Mouse (Mus musculus) heart, embryonic 11.5 days (tissue): ENCODE measurements at regions not wholly inside any gene's neighbourhood (a gene's known extent, or its start where the extent isn't known, plus 50 kb on each side); places are given as distances from the start of the nearest gene placed in this dataset.

ENCODE experiments used
- ATAC-seq: fragments of 200-750 bp; cut with Nextera tagmentation; replicated peaks from 2 replicates; pipeline ENCODE4 v1.8.0; 2017; ENCODE audit warnings: moderate library complexity; ENCODE audit not compliant: insufficient number of reproducible peaks, low FRiP score, low TSS enrichment
- H3K27ac ChIP-seq: fragments of 300-500 bp; sonication (generic); 2 replicates; pipeline ENCODE4 v1.5.1; 2014; ENCODE audit warnings: mild to moderate bottlenecking, low read depth, low read length
- H3K27me3 ChIP-seq: fragments of 300-500 bp; sonication (generic); 2 replicates; pipeline ENCODE4 v1.6.1; 2014; ENCODE audit warnings: mild to moderate bottlenecking, low read length, mixed read lengths; ENCODE audit not compliant: control insufficient read depth, insufficient read depth
- H3K36me3 ChIP-seq: fragments of 300-500 bp; sonication (generic); 2 replicates; pipeline ENCODE4 v1.6.1; 2014; ENCODE audit warnings: mild to moderate bottlenecking, low read length, moderate library complexity, mixed read lengths; ENCODE audit not compliant: control insufficient read depth, insufficient read depth
- H3K4me1 ChIP-seq: fragments of 300-500 bp; sonication (generic); 2 replicates; pipeline ENCODE4 v1.6.1; 2014; ENCODE audit warnings: low read length; ENCODE audit not compliant: control insufficient read depth, insufficient read depth
- H3K4me2 ChIP-seq: fragments of 300-500 bp; sonication (generic); 2 replicates; pipeline ENCODE4 v1.6.1; 2014; ENCODE audit warnings: mild to moderate bottlenecking, moderate library complexity
- H3K4me3 ChIP-seq: fragments of 300-500 bp; sonication (generic); 2 replicates; pipeline ENCODE4 v1.5.1; 2014; ENCODE audit warnings: low read depth, low read length
- H3K9ac ChIP-seq: fragments of 300-500 bp; sonication (generic); 2 replicates; pipeline ENCODE4 v1.6.1; 2014; ENCODE audit warnings: mild to moderate bottlenecking, low read depth, low read length, moderate library complexity
- H3K9me3 ChIP-seq: fragments of 300-500 bp; sonication (generic); replicated peaks from 2 replicates; pipeline ENCODE4 v1.6.1; 2016; ENCODE audit warnings: low read length; ENCODE audit not compliant: control insufficient read depth
- WGBS: fragments of 180-500 bp; shearing (Covaris S2); extraction: QIAGEN DNeasy Blood & Tissue Kit; methylation state at CpG from one replicate; pipeline ENCODE4 v1.1.7; 2014; ENCODE audit not compliant: insufficient replicate concordance; 5-methylcytosine and 5-hydroxymethylcytosine counted together

DNA sequence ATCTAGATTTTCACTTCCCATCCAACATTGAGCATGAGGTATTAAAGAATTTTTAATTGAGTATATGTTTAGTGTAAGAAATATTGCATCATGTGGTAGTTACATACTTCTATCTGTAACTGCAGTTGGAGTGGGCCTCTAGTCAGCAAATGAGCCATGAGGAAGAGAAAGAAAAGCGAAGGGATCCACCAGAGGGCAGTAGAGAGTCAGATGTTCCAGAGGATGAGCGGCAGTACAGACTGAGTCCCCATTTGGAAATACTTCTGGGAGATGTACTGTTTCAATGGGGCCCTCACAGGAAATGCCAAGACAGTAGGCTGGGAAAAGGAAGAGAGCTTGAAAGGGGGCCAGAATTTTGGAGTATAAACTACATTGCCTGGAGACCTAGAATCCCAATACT is 221.2 kb downstream of the Myh15 start:
- Histone ChIP-seq H3K27me3 (no peaks in the 10 kb centered on the region), H3K36me3 (no peaks in the 10 kb centered on the region), H3K9ac (no peak overlapping the region), H3K4me1 (no peaks in the 10 kb centered on the region), H3K4me3 (no peak overlapping the region), H3K9me3 (no peaks in the 10 kb centered on the region), H3K4me2 (no peak overlapping the region), H3K27ac (no peak overlapping the region)
- 2% methylated on average over 2 of the region's 2 CpGs for WGBS
- ATAC-seq: peak; percentile 49; the same call in 1 of the 2 replicates

DNA sequence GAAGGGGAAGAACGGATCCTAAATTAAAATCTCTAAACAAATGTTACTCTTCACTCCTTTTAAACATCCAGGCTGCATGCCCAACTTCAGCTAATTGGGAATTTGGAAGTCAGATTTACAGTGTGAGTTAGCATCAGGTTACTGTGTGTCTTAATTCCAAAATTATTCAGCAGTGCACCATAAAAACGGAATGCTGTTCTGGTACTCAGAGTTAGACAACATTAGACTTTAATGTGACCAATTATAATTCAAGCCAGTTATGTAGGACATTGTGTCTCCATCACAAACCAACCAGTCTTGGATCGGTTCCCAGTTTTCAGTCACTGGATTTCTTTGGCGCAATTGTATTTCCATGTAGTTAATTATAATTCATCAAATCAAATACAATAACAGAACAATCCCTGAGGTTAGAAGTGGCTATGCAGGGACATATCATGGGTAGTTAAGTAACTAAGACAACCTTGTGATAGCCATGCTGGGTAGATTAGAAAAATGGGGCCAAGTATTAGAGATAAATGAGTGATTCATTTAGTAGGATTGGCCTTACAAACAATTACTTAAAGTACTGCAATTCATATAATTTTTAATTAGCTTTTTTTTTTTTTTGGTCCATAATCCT is 230.9 kb downstream of the Myh15 start:
- Histone ChIP-seq H3K4me1 (no peaks in the 10 kb centered on the region), H3K27me3 (no peaks in the 10 kb centered on the region), H3K9ac (no peak overlapping the region), H3K36me3 (no peaks in the 10 kb centered on the region), H3K4me3 (no peak overlapping the region), H3K4me2 (no peak overlapping the region), H3K9me3 (no peaks in the 10 kb centered on the region), H3K27ac (no peak overlapping the region)
- no peak for ATAC-seq
- WGBS: 78% methylated on average over 4 of the region's 4 CpGs

DNA sequence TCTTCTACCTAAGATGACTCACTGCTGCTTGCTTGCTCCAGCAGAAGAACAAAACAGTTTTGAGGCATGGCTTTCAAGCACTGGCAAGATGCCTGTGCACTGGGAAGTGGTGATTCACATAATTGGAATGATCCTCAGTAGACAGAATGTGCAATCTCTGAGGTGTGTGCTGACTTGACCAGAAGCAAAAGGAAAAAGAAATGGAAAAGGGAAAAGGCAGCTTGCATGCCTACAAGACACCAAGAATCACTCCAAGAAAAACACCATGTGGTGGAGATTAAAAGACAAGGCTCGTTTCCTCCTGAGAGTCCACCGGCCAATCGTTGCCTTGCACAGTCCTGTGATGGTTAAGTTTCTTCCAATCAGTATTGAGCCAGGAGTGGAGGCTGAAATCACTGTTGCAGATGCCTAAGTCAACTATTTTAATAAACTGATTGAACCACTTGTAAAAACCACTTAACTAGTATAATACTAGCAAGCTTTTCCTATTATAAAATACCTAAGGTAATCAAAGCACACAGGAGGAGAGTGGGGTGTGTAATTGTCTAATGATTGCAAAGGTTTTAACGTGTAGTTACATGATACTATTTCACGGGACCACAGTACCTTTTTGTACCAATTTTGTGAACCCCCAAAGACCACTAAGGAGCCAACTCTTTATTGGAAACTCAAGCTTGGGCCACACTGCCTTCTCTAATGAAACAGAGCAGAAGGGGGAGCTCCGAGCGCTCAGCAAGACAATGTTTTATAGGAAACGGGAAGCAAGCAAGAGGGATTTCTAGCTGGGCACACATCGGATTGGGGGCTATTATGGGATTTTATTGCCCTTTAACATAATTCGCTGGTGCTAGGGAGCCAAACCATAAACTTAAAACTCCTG is 232.2 kb downstream of the Myh15 start:
- Histone ChIP-seq H3K4me1 (no peaks in the 10 kb centered on the region), H3K9ac (no peak overlapping the region), H3K27me3 (no peaks in the 10 kb centered on the region), H3K4me3 (no peak overlapping the region), H3K36me3 (no peaks in the 10 kb centered on the region), H3K9me3 (no peaks in the 10 kb centered on the region), H3K4me2 (no peak overlapping the region), H3K27ac (no peak overlapping the region)
- 73% methylated on average over 10 of the region's 10 CpGs for WGBS
- no peak for ATAC-seq

DNA sequence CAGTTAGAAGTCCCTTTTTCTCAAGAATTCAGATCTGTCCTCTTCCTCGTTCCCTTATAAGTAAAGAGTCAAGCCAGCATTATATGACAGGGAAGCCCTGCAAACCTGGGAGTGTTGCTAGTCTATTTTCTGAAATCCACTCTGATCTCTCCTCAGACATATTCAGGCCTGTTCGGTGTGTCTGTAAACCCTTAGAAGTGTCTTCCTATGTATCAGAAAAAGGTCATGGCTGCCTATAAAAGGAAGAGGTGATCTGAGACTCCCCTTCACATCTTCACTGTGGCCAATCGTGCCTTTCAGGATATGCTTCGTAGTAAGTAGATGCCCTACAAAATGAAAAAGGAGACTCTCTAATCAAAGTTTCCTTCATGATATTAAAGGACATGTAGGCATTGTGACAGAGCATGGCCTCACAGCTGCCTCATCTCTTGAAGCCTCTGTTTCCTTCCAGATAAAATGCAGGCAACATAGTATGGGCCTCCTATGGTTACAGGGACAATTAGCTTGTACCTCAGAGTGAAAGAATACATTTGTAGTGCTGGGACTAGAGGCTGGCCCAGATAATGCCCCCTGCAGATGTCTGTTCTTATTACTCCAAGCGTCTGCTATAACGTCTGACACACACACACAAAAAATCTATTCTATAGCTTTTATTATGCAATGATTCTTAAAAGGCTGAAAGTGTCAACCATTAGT is 246.5 kb downstream of the Myh15 start:
- no peak overlapping the region for H3K4me3 ChIP-seq
- H3K27me3 ChIP-seq: no peaks in the 10 kb centered on the region
- no peak overlapping the region for H3K4me2 ChIP-seq
- H3K27ac ChIP-seq: no peak overlapping the region
- no peak for ATAC-seq
- 83% methylated on average over 6 of the region's 6 CpGs for WGBS
- H3K4me1 ChIP-seq: no peaks in the 10 kb centered on the region
- no peaks in the 10 kb centered on the region for H3K9me3 ChIP-seq
- no peak overlapping the region for H3K9ac ChIP-seq
- H3K36me3 ChIP-seq: no peaks in the 10 kb centered on the region

DNA sequence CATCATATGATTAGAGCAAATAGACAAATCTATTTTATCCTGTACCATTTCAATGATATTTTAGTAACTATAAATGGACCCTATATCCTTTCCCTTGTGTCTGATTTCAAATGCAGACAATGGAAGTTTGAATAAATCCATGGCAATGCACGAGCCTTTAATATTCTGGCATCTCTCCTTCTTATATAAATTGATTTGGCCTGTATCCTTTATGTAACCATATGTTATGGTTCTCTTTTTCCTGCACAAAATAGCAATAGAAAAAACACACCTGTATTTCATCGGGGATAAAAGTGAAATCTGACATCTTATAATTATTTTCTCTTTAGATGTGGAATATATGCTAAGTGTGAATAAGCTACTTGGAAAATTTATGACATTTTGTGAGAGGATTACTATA is 247.1 kb downstream of the Myh15 start:
- no peaks in the 10 kb centered on the region for H3K4me1 ChIP-seq
- no peaks in the 10 kb centered on the region for H3K36me3 ChIP-seq
- 59% methylated on average over 2 of the region's 2 CpGs for WGBS
- H3K9me3 ChIP-seq: no peaks in the 10 kb centered on the region
- H3K27ac ChIP-seq: no peak overlapping the region
- no peaks in the 10 kb centered on the region for H3K27me3 ChIP-seq
- no peak overlapping the region for H3K4me3 ChIP-seq
- no peak for ATAC-seq
- H3K9ac ChIP-seq: no peak overlapping the region
- H3K4me2 ChIP-seq: no peak overlapping the region

DNA sequence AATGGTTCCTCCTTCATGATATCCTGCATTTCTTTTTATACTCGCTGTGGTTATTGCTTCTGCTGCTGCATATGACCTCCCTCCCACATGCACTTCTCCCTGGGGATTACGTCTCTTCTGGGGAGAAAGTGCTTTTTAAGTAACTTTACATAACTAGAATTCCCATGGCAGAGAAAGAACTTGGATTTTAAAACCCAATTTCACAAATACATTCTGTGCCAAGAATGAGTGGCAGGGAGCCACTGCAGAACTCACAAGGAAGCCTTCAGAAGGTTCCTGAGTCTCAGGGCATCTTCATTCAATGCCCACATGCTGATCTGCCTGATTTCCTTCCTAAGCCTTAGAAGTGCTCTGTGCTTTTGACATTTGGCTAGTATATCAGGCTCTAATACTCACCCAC is 259.8 kb downstream of the Myh15 start:
- no peaks in the 10 kb centered on the region for H3K27me3 ChIP-seq
- no peak overlapping the region for H3K9ac ChIP-seq
- no peak for ATAC-seq
- H3K27ac ChIP-seq: no peak overlapping the region
- no peak overlapping the region for H3K4me3 ChIP-seq
- WGBS: 77% methylated on average over 2 of the region's 2 CpGs
- no peak overlapping the region for H3K4me2 ChIP-seq
- no peaks in the 10 kb centered on the region for H3K4me1 ChIP-seq
- no peaks in the 10 kb centered on the region for H3K9me3 ChIP-seq
- no peaks in the 10 kb centered on the region for H3K36me3 ChIP-seq

DNA sequence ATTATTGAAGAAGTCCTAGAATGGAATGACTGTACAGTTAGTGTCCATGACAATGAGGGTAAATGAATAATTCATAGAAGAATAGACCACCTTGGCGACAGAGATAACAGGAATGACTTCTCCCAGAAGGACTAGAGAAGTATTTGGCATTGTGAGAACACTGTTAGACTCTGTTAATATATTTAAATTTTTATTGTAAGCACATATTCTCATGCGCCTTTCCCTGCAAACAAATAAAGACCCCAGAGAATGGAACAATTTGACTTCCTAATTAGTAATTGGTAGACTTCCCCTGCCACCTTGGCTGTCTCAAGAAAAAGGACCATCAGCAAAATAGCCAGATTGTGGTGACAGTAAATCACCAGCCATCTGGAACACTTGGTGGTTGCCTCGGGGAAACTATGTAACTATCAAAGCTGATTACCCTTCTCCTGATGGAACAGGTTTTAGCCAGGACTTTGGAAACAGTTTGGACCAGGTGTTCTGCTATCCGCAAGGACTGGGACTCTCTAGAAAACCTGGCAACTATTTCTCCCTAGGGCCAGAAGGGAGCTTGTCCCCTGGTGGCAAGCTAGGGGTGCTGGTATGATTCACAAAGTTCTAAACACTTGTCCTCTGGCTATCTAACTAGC is 261.9 kb downstream of the Myh15 start:
- no peak for ATAC-seq
- H3K4me2 ChIP-seq: no peak overlapping the region
- H3K9ac ChIP-seq: no peak overlapping the region
- H3K36me3 ChIP-seq: no peaks in the 10 kb centered on the region
- H3K27me3 ChIP-seq: no peaks in the 10 kb centered on the region
- no peak overlapping the region for H3K4me3 ChIP-seq
- WGBS: 68% methylated on average over 4 of the region's 4 CpGs
- no peaks in the 10 kb centered on the region for H3K9me3 ChIP-seq
- no peak overlapping the region for H3K27ac ChIP-seq
- no peaks in the 10 kb centered on the region for H3K4me1 ChIP-seq

DNA sequence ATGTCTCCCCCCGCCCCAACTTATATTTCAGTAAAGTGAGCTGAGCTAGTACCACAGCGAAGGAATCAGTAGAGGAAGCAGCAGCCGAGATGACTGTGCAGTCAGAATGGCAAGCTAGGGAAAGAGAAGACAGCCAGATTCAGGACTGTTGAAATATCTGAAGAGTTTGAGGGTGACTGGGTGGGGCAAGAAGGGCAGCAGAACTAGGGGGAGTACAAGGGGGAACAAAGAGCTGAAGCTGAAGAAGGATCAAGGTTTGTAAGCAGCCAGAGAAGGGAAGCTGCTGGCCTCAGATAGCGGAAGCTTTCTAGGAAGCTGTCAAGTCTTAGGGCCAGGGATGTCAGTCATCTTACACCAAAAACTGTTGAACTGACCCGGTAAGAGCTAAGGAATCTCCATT is 262.5 kb downstream of the Myh15 start:
- no peaks in the 10 kb centered on the region for H3K27me3 ChIP-seq
- no peaks in the 10 kb centered on the region for H3K36me3 ChIP-seq
- H3K4me2 ChIP-seq: no peak overlapping the region
- H3K4me1 ChIP-seq: no peaks in the 10 kb centered on the region
- no peak overlapping the region for H3K4me3 ChIP-seq
- no peak overlapping the region for H3K9ac ChIP-seq
- H3K27ac ChIP-seq: no peak overlapping the region
- WGBS: 75% methylated on average over 5 of the region's 5 CpGs
- ATAC-seq: no peak
- H3K9me3 ChIP-seq: no peaks in the 10 kb centered on the region
